Mouse (Mus musculus) brain, embryonic 14.5 days (tissue): ENCODE measurements around the gene Chtop.

Experiments used
- CTCF ChIP-seq: fragments of 200-500 bp; IDR thresholded peaks from 2 replicates; pipeline ENCODE4 v1.5.1; 2012; ENCODE audit warnings: inconsistent platforms, mild to moderate bottlenecking, moderate library complexity, borderline replicate concordance; ENCODE audit not compliant: insufficient read depth, insufficient read length; ENCODE audit errors: extremely low read depth
- POLR2A ChIP-seq: fragments of 200-500 bp; IDR thresholded peaks from 2 replicates; pipeline ENCODE4 v1.6.1; 2012; ENCODE audit warnings: mild to moderate bottlenecking, inconsistent platforms, borderline replicate concordance; ENCODE audit not compliant: poor library complexity, insufficient read depth, insufficient read length, severe bottlenecking; ENCODE audit errors: extremely low read depth

GRCm38 (mm10) chr3:90454931-90455330 is 54.4 kb downstream of the Chtop start:
- TF ChIP-seq CTCF (no peak), POLR2A (no peak)
